Mouse (Mus musculus) heart, postnatal 0 days (tissue): Measurements from ENCODE around the gene Kirrel. TPM values are rescaled to one million over a fixed set of nuclear protein-coding genes. Genes with fewer than 3 reads are reported as not detected.

Experiments
- ATAC-seq: fragments of 200-750 bp; cut with Nextera tagmentation; 2 replicates; pipeline ENCODE4 v1.8.0; 2017; ENCODE audit warnings: low read depth, moderate number of reproducible peaks, moderate library complexity; ENCODE audit not compliant: insufficient read depth
- DNase-seq: peaks from one replicate; pipeline ENCODE4 v3.0.0-alpha.2; 2016; ENCODE audit warnings: low spot score
- H3K27ac ChIP-seq: fragments of 300-500 bp; sonication (generic); 2 replicates; pipeline ENCODE4 v1.5.1; 2014; ENCODE audit warnings: low read depth, mild to moderate bottlenecking
- H3K27me3 ChIP-seq: fragments of 300-500 bp; sonication (generic); 2 replicates; pipeline ENCODE4 v1.6.1; 2014; ENCODE audit warnings: low read length, mixed read lengths; ENCODE audit not compliant: control insufficient read depth, insufficient read depth
- H3K36me3 ChIP-seq: fragments of 300-500 bp; sonication (generic); replicated peaks from 2 replicates; pipeline ENCODE4 v1.6.1; 2014; ENCODE audit warnings: low read length, mixed read lengths; ENCODE audit not compliant: control insufficient read depth, insufficient read depth
- H3K4me1 ChIP-seq: fragments of 300-500 bp; sonication (generic); 2 replicates; pipeline ENCODE4 v1.6.1; 2014; ENCODE audit warnings: antibody characterized with exemption; ENCODE audit not compliant: control insufficient read depth, insufficient read depth
- H3K4me2 ChIP-seq: fragments of 300-500 bp; sonication (generic); 2 replicates; pipeline ENCODE4 v1.6.1; 2014; ENCODE audit warnings: low read depth, mild to moderate bottlenecking, low read length, moderate library complexity
- H3K4me3 ChIP-seq: fragments of 300-500 bp; sonication (generic); 2 replicates; pipeline ENCODE4 v1.5.1; 2014; ENCODE audit warnings: low read depth, low read length
- H3K9ac ChIP-seq: fragments of 300-500 bp; sonication (generic); replicated peaks from 2 replicates; pipeline ENCODE4 v1.6.1; 2014; ENCODE audit warnings: low read depth, low read length, mixed read lengths
- H3K9me3 ChIP-seq: fragments of 300-500 bp; sonication (generic); replicated peaks from 2 replicates; pipeline ENCODE4 v1.6.1; 2016; ENCODE audit warnings: low read length; ENCODE audit not compliant: control insufficient read depth
- CTCF ChIP-seq: IDR thresholded peaks from 2 replicates; pipeline ENCODE4 v1.5.1; 2016; ENCODE audit warnings: antibody characterized with exemption, control low read depth, low read depth
- EP300 ChIP-seq: IDR thresholded peaks from 2 replicates; pipeline ENCODE4 v1.6.1; 2016; ENCODE audit warnings: antibody characterized with exemption, low read depth
- WGBS: fragments of 180-500 bp; shearing (Covaris S2); extraction: QIAGEN DNeasy Blood & Tissue Kit; methylation state at CpG from one replicate; pipeline ENCODE4 v1.1.7; 2014; 5-methylcytosine and 5-hydroxymethylcytosine counted together
- polyA plus RNA-seq: library from polyadenylated mRNA; unstranded; fragments of >200 nt; fragmentation: Nextera tagmentation; extraction: Ambion mirVana; gene quantifications from 2 replicates; pipeline ENCODE4 v1.2.1, GENCODE M21; 2015
- total RNA-seq: library from RNA; depleted of rRNA; stranded (reverse); fragments of >200 nt; gene quantifications from 2 replicates; pipeline ENCODE4 v1.2.3, GENCODE M21; 2014; ENCODE audit warnings: low replicate concordance

Kirrel gene
- total and polyA plus RNA-seq, 2 experiments from 2014 or later, result 3.5 to 13.9 TPM

DNA sequence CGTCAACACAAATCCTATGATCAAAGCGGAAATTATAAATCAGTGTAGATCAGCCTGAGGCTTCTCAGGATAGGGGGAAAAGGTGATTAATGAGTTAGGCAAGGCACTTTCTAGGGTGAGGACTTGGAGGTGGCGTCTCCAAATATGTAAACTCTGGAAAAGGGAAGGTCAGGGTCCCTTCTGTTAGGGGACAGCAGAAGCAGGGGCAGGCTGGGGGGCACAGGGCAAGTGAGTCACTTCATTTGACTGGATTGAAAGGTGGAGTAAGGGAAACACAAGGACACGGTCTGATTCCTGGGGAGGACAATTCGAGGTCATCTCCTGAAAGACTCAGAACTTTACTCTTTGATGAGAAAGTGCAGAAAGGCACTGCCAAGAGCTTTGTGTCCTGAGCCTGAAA, 97.6 kb downstream of the Kirrel start:
- TF ChIP-seq CTCF (no peak), EP300 (no peak)
- Histone ChIP-seq H3K4me1 (no peaks in the 10 kb centered on the region), H3K27ac (no peak overlapping the region), H3K9ac (no peak overlapping the region), H3K9me3 (no peaks in the 10 kb centered on the region), H3K36me3 (peaks cover 10% of the 10 kb centered on the region; the same call in 1 of the 2 replicates), H3K4me2 (no peak overlapping the region), H3K27me3 (no peaks in the 10 kb centered on the region), H3K4me3 (no peak overlapping the region)
- no peak for DNase-seq
- ATAC-seq, result no peak
- WGBS, result 78% methylated on average over 5 of the region's 5 CpGs

DNA sequence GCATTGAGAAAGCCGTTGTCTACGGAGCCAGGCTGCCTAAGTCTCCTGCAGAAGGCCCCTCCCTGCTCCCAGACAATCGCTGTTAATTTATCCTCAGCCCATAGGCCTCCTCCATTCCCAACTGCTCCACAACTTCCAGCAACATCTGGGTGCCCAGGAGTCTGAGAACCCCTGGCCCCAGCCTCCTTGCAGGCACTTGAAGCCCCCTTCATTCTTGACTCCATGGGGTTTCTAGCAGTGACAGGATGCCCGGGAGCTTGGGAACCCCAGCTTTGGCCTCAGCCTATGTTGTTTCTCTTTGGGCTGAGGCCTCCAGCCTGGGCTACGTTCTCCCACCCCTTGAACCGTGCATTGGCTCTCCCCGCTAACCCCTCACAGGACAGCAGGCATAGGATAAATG, 98.4 kb downstream of the Kirrel start:
- Histone ChIP-seq H3K9ac (no peak overlapping the region), H3K4me1 (no peaks in the 10 kb centered on the region), H3K27ac (no peak overlapping the region), H3K9me3 (no peaks in the 10 kb centered on the region), H3K36me3 (peaks cover 10% of the 10 kb centered on the region; the same call in 1 of the 2 replicates), H3K4me2 (no peak overlapping the region), H3K27me3 (no peaks in the 10 kb centered on the region), H3K4me3 (no peak overlapping the region)
- DNase-seq (no peak), ATAC-seq (no peak)
- 84% methylated on average over 7 of the region's 7 CpGs for WGBS
- TF ChIP-seq EP300 (no peak), CTCF (no peak)

DNA sequence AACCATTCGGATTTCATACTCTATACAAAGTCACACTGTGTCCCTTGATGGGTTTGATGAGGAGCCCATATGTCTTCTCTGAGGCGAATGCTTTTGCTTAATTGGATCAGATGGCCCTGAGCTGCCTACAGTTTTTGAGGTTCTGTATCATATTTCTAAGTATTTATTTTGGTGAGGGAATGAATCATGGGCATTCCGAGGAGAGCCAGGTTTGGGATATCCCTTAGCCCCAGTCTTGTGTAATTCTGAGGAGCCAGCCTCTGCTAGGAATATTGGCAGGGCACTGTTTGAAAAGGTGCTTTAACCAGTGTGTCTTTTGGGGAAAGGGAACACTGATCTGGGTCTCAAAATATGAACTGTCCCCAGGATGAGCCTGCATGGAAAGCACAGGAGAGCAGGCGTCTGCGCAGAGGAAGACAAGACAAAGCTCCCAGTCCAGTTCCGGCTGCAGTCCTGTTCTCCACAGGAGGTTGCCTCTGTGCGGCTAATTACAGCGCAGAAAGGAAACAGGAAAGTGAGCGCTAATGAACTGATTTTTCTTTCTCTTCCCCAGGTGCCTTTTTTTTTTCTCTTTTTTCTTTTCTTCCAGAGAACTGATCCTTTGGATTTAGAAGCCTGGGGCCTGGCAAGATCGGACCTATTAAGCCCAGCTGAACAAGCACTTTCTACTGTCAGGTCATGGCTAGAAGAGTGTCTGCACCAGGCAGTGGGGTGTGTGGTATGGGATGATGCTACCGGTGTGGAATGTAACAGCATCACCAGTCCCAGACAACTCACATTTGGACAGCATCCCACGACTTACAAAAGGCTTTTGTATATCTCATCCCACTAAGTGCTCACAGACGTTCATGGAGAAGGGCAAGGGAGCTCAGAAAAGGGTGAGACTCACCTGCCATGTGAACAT, 101.7 kb downstream of the Kirrel start:
- Histone ChIP-seq H3K4me2 (no peak overlapping the region), H3K9me3 (no peaks in the 10 kb centered on the region), H3K36me3 (no peaks in the 10 kb centered on the region), H3K27me3 (no peaks in the 10 kb centered on the region), H3K27ac (no peak overlapping the region), H3K9ac (no peak overlapping the region), H3K4me3 (no peak overlapping the region), H3K4me1 (no peaks in the 10 kb centered on the region)
- no peak for TF ChIP-seq EP300
- TF ChIP-seq CTCF, result no peak
- DNase-seq (no peak), ATAC-seq (peak; percentile 44)
- 43% methylated on average over 13 of the region's 13 CpGs for WGBS

DNA sequence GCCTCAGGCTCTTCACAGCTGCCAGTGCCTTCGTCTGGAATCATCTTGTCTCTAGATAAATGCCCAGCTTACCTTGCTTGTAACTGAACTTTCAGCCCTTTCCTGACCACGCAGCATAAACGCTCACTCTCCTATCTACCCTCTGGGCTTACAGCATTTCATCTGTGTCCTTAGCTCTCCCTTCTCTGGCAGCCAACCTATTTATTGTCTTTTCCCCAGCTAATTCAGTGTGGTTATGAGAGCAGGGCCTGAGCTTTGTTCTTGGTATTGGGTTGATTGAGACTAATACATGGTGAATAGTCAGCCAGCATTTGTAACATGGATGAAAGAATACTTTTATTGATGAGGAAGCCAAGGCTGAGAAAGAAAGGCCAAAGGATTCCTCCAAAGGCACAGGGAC, 102.4 kb downstream of the Kirrel start:
- Histone ChIP-seq H3K4me2 (no peak overlapping the region), H3K27ac (no peak overlapping the region), H3K27me3 (no peaks in the 10 kb centered on the region), H3K36me3 (no peaks in the 10 kb centered on the region), H3K4me1 (no peaks in the 10 kb centered on the region), H3K9me3 (no peaks in the 10 kb centered on the region), H3K9ac (no peak overlapping the region), H3K4me3 (no peak overlapping the region)
- no peak for ATAC-seq
- TF ChIP-seq CTCF (no peak), EP300 (no peak)
- 55% methylated on average over 3 of the region's 3 CpGs for WGBS
- no peak for DNase-seq

DNA sequence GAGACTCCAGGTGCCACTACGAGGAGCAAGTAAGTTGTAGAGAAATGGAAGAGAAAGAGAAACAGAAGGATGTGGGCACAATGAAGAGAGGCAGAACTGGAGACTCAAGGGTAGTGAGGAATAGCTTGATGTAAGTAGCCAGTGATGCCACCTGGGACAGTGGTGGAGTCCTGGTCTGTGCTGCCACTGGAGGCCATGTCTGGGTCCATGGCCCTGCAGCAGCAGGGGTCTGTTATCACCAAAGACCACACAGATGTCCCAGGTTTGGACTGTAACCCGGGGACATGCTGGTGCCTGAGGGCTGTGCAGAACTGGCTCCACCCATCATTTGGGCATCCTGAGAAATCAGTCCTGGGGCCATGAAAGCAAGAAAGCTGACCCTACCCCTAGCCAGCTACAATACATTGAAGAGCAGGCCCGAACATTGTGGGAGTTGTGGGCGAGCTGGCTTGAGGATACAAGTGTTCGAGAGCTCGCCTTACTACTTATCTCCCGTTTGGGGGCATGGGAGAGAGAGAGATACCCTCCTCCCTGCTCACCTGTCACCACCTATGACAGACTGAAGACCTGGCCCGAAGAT, 107.1 kb downstream of the Kirrel start:
- no peaks in the 10 kb centered on the region for H3K4me1 ChIP-seq
- H3K27me3 ChIP-seq, result no peaks in the 10 kb centered on the region
- no peak overlapping the region for H3K4me2 ChIP-seq
- no peaks in the 10 kb centered on the region for H3K9me3 ChIP-seq
- ATAC-seq (no peak), DNase-seq (no peak)
- no peak overlapping the region for H3K9ac ChIP-seq
- WGBS, result 57% methylated on average over 8 of the region's 8 CpGs
- H3K4me3 ChIP-seq, result no peak overlapping the region
- no peak overlapping the region for H3K27ac ChIP-seq
- no peak for TF ChIP-seq EP300
- TF ChIP-seq CTCF, result no peak
- H3K36me3 ChIP-seq, result no peaks in the 10 kb centered on the region
